Mouse (Mus musculus): ENCODE results near the gene Unc13d.

GRCm38 (mm10) chr11:116088741-116089394, 11.1 kb upstream of the Unc13d start:
- TF ChIP-seq EP300 (IDR thresholded peaks at IDR 0.05; ENCODE audit: insufficient read depth, low read depth, low read length) (no peak), CTCF (IDR thresholded peaks at IDR 0.05; ENCODE audit: low read depth, low read length) (no peak)

All from ES-Bruce4 (cell line).